Mouse (Mus musculus) right cerebral cortex, adult 18-20 months (tissue): ENCODE data around the gene Ina.
A peak's percentile ranks its signal among the peaks of the same experiment; 100 is the strongest.
"Not testable (repeated sequence)": the region's sequence is repeated elsewhere in the genome, so short reads cannot be mapped to it uniquely, and the experiment has no call there.

Source experiments
- DNase-seq: peaks from one replicate; pipeline ENCODE4 v3.0.0; 2022; ENCODE audit warnings: mixed read lengths

The Ina gene

GRCm38 (mm10) chr19:47014447-47015381 is at the start of gene Ina, which contains the start of gene Nt5c2:
TSS of gene Ina (plus strand) at chr19:47014698.
TSS of gene Nt5c2 (minus strand) at chr19:47015153.
- peak; percentile 86 for DNase-seq

GRCm38 (mm10) chr19:46965496-46965895 is 49.0 kb upstream of the Ina start:
- no peak for DNase-seq

GRCm38 (mm10) chr19:46966330-46966729 is 48.2 kb upstream of the Ina start:
- no peak for DNase-seq

- no peak for DNase-seq
These were observed 46.6 kb upstream of the Ina start for GRCm38 (mm10) chr19:46967861-46968260.

DNA sequence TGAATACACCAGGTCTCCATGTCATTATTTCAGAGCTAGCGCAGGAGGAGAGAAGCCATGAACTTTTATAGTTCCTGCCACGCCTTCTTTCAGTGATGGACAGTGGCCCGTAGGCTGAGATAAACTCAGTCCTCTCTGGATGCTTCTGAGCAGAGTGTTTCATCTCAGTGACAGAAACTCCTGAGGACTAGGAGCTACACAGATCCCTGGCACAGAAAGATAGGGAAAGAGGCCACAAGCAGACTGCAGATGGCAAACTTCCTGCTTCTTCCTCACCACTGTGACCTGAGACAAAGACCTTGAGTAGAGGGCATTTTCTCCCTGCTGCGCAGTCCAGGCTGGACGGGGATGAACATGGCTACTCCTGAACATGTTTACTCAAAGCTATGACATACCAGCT is 45.7 kb upstream of the Ina start:
- no peak for DNase-seq

DNA sequence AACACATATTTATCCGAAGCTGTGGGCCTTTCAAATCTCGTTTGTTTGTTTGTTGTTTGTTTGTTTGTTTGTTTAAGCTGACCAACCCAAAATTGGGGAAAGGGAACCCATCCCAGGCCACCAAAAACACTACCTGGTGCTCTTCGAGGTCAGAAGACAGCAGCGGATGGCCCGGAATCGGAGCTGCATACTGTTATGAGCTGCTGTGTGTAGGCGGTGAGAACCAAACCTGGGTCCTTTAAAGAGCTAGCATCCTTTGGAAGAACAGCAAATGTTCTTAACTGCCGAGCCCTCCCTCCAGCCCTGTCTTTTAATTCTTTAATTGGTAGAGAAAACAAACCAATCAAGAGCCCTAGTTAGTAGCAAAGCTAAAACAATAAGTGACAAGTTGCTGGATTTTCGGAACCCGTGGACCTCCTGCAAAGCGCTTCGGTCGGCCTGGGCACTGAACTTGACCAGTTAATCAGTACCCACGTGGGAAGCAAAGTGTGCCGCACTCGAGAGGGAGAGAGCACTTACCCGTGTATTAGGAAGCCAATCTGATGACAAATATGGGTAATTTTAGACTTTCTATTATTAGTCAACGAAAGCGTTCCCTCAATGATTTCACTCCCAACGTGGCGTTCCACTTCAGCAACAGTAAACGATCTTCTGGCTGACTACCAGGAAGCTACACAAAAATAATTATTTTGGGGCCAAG is 45.1 kb upstream of the Ina start:
- DNase-seq = no peak

- no peak for DNase-seq
These were observed 44.3 kb upstream of the Ina start for GRCm38 (mm10) chr19:46970121-46970729.

- no peak for DNase-seq
These were observed 43.3 kb upstream of the Ina start for GRCm38 (mm10) chr19:46971051-46971689.

DNA sequence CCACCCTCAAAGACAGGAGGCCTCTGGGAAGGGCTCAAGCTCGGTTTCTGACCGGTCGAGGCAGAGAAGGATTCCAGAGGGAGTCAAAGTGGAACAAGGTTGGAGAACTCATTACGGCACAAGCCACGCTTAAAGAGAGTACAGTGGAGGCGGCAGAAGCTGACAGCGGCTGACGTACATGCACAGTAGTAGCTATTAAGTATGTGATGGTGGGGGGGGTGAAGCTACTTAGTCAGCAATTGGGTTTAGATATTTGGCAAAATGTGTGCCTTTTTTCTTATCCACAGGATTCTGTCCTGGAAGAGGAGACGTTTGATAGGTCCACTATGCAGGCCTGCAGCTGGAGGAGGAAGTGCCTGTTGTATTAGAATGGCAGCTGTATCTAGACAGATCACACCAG is 42.8 kb upstream of the Ina start:
- no peak for DNase-seq

GRCm38 (mm10) chr19:46972159-46972558 is 42.3 kb upstream of the Ina start:
- no peak for DNase-seq

- DNase-seq = no peak
These were observed 38.9 kb upstream of the Ina start for GRCm38 (mm10) chr19:46975565-46975964.

GRCm38 (mm10) chr19:46975997-46976396 is 38.5 kb upstream of the Ina start:
- no peak for DNase-seq

GRCm38 (mm10) chr19:46976743-46977142 is 37.8 kb upstream of the Ina start:
- DNase-seq = no peak

DNA sequence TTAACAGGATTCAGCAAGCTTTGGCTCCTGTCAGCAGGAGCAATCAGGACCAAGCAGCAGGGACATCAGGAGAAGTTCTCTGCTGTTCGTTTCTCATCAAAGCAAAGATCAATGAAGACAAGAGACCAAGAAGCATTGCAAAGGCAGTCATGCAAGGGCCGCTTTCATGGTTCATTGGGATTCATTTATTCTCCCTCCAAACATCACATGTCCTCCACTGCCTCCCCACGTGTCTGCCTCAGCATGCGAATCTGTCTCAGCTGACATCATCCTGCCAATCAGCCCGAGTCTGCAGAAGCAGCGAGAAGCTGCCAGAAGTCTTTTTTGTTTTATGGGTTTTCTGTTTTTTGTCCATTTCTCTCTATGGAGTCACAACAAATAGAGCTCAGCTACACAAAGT is 37.0 kb upstream of the Ina start:
- no peak for DNase-seq

DNA sequence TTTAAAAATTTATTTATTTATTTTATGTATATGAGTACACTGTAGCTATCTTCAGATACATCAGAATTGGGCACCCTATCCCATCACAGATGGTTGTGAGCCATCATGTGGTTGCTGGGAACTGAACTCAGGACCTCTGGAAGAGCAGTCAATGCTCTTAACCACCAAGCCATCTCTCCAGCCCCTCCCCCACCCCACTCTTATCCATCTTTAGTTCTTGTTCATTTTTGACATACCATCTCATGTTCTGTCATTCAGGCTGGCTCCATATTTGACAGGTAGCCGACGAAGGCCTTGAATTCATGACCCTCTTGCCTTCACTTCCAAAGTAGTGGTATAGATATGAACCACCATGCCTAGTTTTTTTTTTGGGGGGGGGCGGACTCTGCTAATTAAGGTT is 36.4 kb upstream of the Ina start:
- not testable (repeated sequence) for DNase-seq

GRCm38 (mm10) chr19:46978920-46979780 is 35.3 kb upstream of the Ina start:
- no peak for DNase-seq

- DNase-seq = no peak
These were observed 34.8 kb upstream of the Ina start for GRCm38 (mm10) chr19:46979781-46980105.

DNA sequence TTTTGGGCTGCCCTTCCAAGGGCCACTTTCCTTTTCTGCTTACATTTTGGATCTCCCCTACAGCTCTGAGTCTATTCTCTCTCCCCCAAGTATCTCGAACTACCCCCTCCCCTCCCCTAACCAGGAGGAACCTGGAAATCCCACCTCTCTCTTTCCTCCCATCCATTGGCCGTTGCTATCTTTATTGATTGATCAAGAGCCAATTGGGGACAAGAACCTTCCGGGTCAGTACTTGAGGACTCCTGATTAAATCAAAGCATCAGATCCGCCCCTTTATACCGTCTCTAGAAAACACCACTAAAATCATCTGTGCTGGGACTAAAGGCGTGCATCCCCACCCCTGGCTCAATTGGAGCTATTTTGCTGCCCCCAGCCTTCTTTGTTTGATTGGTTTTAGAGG is 33.0 kb upstream of the Ina start:
- DNase-seq = no peak

DNA sequence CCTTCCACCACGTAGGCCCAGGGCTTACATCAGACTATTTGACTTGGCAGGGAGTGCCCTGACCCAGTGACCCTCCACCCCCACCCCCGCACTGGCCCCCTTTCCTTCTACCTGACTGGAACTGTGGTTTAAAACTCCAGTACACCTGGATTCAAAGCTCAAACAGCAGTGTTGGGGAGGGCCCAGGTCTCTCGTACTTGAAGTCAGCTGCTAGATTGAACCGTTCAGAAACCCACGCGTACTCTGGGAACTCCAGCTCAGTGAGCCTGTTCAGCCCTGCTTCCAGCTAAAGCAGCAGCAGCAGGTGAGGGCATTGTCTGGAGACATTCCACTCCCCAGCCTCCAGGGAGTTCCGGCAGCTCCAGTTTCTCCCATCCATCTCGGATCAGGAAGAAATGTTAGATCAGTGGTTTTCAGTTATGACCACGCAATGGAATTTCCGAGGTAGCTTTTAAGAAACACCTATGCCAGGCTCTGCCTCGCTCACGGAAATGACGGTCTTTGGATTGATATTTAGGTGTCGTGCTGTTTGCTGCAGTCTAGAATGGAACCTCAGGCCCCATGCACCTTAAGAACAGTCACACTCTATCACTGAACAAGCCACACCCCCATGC is 31.0 kb upstream of the Ina start:
- no peak for DNase-seq

DNA sequence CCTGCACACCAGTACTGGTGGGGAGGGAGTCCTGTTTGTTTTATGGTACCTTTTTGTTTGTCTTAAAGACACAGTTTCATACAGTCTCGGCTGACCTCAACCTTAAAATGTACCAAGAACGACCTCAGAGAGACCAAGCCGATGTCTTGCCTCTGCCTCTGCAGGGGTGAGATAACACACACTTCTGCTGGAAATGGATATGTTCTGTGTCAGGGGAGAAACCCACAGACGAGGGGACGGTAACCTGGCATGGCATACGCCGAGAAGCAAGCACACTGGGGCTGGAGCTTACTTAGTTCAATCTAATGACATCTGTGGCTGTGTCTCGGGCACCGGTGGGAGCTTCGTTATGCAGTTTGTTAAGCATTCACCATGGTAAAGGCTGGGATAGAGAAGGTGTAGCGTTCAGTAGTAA is 30.5 kb upstream of the Ina start:
- DNase-seq = no peak

DNA sequence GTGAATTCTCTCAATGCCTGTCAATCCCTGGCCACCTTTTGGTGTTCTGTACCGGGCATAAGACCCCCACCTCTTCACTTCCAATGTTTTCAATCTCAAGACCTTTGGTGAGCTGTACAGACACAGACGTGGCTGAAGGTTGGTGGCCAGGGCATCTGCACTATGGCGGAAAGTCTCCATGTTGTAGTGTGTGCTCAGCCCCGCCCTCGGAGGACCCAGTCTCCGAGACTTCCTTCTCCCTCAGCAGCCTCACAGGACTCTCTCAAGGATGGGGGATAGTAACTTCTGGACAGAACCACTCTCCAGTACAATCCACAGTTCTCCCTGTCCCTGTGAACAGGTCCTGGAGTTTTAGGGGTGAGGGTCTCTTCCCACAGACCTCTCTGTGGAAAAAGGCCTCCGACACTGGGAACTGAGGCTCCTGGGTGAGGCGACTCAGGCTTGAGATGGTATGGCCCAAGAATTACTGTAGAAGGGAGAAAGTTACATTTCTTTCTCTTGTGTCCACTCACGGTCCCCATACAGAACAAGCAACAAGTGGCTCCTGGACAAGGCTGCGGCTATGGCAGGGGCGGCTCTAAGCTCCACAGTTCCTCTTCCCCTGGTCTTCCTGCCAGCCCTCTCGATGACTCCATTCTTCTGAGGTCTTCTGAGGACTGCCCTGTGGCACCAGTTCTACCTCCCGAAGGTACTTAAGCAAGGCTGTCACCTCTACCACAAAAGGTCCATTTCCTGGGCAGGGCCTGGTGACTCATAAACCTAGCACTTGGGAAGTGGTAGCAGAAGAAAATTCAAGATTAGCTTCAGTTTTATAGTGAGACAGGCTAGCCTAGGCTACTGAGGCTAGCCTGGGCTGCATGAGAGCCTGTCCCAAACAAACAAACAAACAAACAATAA is 29.5 kb upstream of the Ina start:
- DNase-seq = no peak
